Mouse (Mus musculus) adrenal gland, adult 18-20 months (tissue): ENCODE results near the gene Plcxd1. TPM values are rescaled to one million over a fixed set of nuclear protein-coding genes. Genes with fewer than 3 reads are reported as not detected.
"Not testable (repeated sequence)": the region's sequence is repeated elsewhere in the genome, so short reads cannot be mapped to it uniquely, and the experiment has no call there.

Source experiments
- DNase-seq, 2 experiments: peaks; one replicate each; pipeline ENCODE4 v3.0.0; 2021 to 2022; ENCODE audit warnings: low spot score in 2 of 2
- total RNA-seq, 2 experiments: library from RNA; stranded (reverse); gene quantifications; 1 replicate in 1 of 2; 2 replicates in 1 of 2; pipeline ENCODE4 v1.2.3; 2021

Plcxd1 gene
- total RNA-seq, 2 experiments from 2014 or later: 0.19 TPM; not detected in 1

DNA sequence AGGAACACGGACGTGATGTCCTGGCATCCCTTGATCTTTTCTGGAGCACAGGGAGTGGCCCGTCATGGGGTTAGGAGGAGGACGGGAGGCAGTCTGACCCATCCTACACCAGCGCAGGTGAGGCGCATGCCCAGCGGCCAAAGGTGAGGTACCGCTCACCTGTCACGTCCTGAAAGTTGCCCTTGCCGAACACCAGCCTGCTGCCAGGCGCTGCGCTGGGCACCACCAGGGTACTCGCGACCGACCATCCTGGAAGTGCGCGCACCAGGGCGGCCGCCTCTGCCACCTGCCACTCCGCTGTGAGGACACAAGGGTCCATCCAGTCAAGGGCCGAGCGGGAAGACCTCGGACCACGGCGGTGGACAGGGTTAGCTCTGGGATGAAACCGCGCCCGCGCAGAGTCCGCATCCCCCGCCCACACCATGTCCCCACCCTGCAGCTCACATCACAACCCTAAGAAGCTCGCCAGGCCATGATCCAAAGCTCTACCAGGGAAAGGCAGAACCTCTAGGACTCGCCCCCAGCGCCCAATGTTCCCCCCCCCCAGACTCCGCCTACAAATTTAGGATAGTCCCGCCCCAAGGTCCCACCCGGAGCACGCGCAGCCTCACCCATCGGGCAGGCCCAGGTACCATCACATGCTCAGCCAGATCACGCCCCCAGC is 7.3 kb downstream of the Plcxd1 start:
- peak; percentile 40 to 41 for DNase-seq

DNA sequence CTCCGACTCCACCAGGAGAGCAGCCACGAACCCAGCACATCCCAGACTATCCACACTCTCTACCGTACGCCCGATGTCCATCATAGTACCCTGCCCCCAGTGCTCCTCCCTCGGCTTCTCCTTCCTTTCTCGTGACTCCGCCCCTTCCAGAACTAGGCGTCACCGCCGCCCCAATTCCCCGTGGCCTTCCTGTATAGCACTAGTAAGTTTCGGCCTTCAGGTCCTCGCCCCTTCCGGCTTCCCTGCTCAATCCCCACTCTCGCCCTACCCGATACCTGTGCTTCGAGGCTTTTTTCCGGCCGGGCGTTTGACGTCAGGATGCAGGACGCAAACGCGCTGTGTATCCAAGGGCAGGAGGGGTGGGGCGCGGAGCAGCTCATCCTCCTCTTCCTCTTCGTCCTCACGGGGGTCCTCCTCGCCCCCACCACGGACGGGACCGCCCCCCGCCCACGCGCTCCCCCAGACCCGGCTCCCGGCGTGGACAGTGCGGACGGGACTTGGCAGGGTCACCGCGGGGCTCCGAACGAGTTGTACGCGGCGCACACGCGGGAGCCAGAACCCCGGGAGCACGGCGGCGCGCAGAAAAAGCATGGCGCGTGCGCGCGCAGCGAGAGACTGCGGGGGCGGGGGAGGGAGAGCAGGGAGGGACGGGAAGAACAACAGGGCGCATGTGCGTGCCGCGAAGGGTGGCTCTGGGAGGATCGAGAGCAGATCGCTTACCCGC is 8.0 kb downstream of the Plcxd1 start, which contains the start of gene Gtpbp6:
Gene Gtpbp6 (minus strand): TSS at position 617 of the 724 bp plus-strand sequence.
- DNase-seq: peak; percentile 87 to 89

- DNase-seq: no peak
Observed at GRCm38 (mm10) chr5:110108305-110108628, 8.5 kb downstream of the Plcxd1 start.

DNA sequence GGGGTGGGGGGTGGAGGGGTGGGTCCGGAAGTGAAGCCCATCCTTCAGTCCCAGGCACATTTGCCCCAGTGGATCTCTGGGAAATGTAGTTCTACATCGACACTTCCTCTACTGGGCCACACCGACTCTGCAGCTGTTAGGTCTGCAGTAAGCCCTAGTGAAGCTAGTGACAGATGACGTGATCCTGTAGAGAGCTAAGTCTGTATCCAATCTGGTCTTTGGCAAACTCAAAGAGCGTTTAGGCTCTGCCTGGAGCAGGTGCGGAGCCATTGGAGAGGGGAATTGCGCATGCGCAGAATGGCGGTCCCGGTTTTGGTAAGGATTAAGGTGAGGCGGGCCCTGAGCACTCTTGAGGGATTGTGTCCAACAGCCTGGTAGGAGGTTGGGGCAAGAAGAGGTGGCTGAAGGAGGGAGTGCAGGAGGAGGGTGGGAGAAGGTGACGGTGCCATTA is 10.2 kb downstream of the Plcxd1 start, which contains the start of gene Zfp605:
Gene Zfp605 (plus strand): TSS at position 102 of the 451 bp plus-strand sequence.
- peak; percentile 85 to 90 for DNase-seq

- not testable (repeated sequence) for DNase-seq
Observed at GRCm38 (mm10) chr5:110122380-110122779, 22.6 kb downstream of the Plcxd1 start.

DNA sequence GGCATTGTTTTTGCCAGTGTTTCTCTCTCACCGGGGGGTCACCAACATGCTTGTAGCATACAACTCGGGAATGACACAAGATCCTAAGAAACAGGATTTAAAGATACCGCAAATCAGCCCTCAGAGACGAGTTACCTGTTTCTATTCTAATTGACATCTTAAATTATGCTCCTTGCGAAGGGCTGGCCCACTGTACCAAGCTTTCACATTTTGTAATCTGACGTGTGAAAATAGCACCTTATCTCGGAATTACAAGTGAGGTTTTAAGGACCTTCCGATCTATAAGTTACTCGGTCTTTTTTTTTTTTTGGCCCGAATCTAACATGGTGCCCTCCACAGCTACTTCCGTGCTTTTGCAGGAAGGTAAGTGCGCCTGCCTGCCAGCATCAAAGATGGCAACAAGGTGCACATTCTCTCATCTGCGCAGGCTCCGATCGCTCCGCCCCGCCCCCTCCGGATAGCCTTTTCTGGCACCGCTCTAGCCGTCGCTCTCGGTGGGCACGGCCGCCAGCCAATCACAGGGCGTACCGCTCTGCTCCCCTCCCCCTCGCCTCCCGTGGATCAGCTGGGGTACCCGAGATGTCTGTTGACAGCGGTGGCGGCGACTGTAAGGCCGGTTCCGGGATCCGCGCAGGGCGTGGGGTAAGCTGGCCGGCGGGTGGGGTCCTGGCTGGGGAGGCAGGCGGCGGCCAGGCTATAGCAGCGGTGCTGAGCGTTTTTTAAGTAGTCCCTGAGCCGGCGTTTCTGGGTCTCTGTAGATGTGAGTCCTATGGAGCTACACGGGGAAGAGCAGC is 35.7 kb downstream of the Plcxd1 start, which contains the start of gene Chfr:
Gene Chfr (plus strand): TSS at position 550 of the 794 bp plus-strand sequence.
- peak; percentile 97 to 98 for DNase-seq

DNA sequence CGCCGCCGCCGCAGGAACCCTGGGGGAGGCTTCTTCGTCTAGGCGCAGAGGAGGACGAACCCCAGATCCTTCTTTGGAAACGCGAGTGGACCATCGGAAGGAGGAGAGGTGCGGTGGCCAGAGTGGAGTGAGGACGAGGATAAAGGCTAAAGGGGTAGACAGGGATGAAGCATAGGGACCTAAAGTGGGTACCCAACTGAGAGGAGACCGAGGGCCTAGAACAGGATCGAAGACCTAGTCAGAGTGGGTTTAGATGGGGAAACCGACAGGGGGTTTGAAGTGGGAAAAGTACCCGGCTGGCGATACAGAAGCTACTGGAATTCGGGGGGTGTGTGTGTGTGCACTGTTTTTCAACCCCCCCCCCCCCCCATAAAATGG is 36.3 kb downstream of the Plcxd1 start:
- no peak for DNase-seq

GRCm38 (mm10) chr5:110137816-110138215 is 38.0 kb downstream of the Plcxd1 start:
- no peak for DNase-seq

- no peak for DNase-seq
Observed at GRCm38 (mm10) chr5:110139325-110139724, 39.6 kb downstream of the Plcxd1 start.

DNA sequence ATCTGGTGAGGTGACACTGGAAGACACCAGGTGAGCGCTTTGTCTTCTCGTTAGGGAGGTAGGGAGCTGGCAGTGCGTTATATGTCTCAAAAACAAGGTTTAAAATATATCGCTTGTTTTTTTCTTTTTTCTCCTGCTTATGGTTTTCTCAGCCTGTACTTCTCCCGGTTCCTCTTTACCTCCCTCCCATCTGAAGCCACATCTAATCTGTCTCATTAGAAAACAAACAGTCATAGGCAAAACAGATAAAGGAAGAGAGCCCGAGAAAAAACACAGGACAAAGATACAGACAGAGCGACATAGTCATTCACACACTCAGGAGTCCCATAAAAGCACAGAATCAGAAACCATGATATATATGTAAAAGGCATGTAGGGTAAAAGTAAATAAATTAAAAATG is 40.7 kb downstream of the Plcxd1 start:
- no peak for DNase-seq

DNA sequence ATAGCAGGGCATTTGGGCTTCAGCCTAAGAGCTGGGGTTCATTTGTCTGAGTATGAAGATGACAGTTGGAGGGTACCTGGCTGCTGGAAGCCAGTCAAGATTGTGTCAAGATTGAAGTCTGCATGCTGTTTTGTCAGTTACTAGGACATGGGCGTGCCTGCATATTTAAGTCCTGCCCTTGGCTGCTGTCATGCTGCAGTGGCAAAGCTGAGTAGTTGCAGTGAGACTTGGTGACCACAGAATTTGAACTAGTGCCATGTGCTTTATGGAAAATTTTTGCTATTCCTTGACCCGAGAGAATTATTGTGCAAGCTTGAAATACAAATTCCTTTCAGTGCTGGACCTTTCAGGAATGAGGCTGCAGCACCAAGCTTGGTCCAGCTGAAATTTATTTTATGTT is 42.5 kb downstream of the Plcxd1 start:
- DNase-seq: peak in 1 of 2 experiments; percentile 22

GRCm38 (mm10) chr5:110143007-110143406 is 43.2 kb downstream of the Plcxd1 start:
- no peak for DNase-seq

Other genes with a start within 250 kb of the Plcxd1 start
- gene Gm15446, start 176.6 kb upstream of the Plcxd1 start, total RNA-seq: 10 to 100 TPM in 1 of 2 experiments, 1 to 10 TPM in 1; 8.5 to 11.7 TPM
- 10 to 100 TPM; 19.0 to 19.9 TPM for gene Zfp932, start 103.4 kb upstream of the Plcxd1 start, total RNA-seq
- gene Gm17655, start 27.5 kb upstream of the Plcxd1 start, total RNA-seq: 1 to 10 TPM; 4.7 to 7.6 TPM
- gene Gm35315, start 5.5 kb upstream of the Plcxd1 start, total RNA-seq: under 1 TPM; 0.30 to 0.70 TPM
- gene Gtpbp6, start 8.2 kb downstream of the Plcxd1 start, total RNA-seq: 10 to 100 TPM; 69.9 to 71.0 TPM
- gene Zfp605, start 10.1 kb downstream of the Plcxd1 start, total RNA-seq: 1 to 10 TPM; 6.0 to 6.2 TPM
- gene Chfr, start 35.9 kb downstream of the Plcxd1 start, total RNA-seq: 10 to 100 TPM; 20.3 to 31.9 TPM
- 10 to 100 TPM; 34.6 to 40.7 TPM for gene Golga3, start 76.7 kb downstream of the Plcxd1 start, total RNA-seq
- 10 to 100 TPM; 36.1 to 37.4 TPM for gene Ankle2, start 131.0 kb downstream of the Plcxd1 start, total RNA-seq
- 10 to 100 TPM; 45.2 to 49.5 TPM for gene Pgam5, start 169.9 kb downstream of the Plcxd1 start, total RNA-seq
- 10 to 100 TPM; 10.4 to 14.3 TPM for gene Pxmp2, start 186.2 kb downstream of the Plcxd1 start, total RNA-seq
- 1 to 10 TPM in 1 of 2 experiments, under 1 TPM in 1; 0.90 to 1.1 TPM for gene Pole, start 186.3 kb downstream of the Plcxd1 start, total RNA-seq
- gene P2rx2, start 243.2 kb downstream of the Plcxd1 start, total RNA-seq: under 1 TPM; 0.54 to 0.80 TPM
- gene Lrcol1, start 244.8 kb downstream of the Plcxd1 start, total RNA-seq: not detected